Mouse (Mus musculus): ENCODE data around the gene Ttc28. TPM values are rescaled to one million over a fixed set of nuclear protein-coding genes. Genes with fewer than 3 reads are reported as not detected.
A peak's percentile ranks its signal among the peaks of the same experiment; 100 is the strongest.
"Not testable (repeated sequence)": the region's sequence is repeated elsewhere in the genome, so short reads cannot be mapped to it uniquely, and the experiment has no call there.

The Ttc28 gene
- total RNA-seq, 2 experiments from 2014 or later, result 26.7 to 29.3 TPM

DNA sequence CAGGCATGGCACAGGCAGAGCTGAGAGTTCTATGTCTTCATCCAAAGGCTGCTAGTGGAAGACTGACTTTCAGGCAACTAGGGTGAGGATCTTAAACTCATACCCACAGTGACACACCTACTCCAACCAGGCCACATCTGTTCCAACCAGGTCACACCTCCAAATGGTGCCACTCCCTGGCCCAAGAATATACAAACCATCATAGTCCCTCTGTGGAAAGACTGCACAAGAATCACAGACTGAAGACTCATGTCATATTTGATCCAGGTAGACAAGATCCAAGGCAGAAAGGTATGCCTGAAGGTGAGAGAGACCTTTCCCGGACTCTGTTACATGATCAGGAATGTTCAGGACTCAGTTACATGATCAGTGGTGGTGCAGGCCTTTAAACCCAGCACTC, 1.1 kb upstream of the Ttc28 start:
- intact Hi-C loops (cut with DNase I); DNase-seq: not testable (repeated sequence)

DNA sequence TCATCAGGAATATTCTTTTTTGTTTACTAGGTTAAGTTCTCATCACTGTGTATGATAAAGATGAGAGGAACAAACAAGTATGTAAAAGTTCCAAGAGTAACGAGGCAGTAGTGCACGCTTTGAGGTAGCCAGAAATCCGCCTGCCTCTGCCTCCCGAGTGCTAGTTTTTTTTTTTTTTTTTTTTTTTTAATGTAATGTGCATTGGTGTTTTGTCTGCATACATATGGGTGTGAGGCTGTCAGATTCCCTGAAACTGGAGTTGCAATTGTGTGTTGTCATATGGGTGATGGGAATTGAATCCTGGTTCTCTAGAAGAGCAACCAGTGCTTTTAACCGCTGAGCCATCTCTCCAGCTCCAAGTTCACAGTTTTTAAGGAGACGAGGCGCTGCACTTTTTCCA, 561 bp upstream of the Ttc28 start:
- intact Hi-C loops (cut with DNase I), result loop anchor here (1.0 kb wide), 1 partner anchor 22 kb away; no protein-coding TSS in a partner anchor
- no peak for DNase-seq

DNA sequence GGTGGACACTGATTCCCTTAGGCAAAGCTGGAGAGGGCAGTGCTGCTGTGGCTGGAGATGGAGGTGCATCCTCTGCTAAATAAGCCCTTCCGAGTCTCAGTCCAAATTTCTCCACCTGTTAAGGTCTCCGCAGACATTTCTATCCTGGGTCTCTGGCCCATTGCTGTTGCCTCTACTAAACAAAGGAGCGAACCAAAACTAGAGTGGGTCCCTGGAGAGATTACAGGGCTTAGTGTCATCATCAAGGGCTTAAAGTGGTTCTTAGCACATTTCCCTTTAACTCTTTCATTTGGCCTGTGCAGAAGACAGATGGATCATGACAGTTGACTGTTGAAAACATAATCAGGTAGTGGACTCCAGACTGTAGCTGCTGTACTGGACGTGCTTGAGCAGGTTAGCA, 9.0 kb downstream of the Ttc28 start:
- intact Hi-C loops (cut with DNase I), result no loop called here
- no peak for DNase-seq

DNA sequence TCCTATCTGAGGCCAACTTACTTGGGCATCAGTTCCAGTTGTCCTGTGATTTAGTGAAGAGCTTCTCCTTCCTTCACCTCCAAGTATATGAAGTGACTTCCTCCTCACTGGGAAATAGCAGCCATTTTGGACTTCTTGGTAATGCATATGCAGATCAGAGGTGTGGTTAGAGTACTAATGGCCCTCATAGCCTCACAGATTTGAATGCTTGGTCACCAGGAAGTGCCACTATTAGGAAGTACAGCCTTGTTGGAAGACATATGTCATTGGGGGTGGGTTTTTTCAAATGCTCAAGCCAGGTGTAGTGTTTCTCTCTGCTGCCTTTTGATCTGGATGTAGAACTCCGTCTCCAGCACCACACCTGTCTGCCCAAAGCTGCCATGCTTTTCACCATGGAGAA, 10.3 kb downstream of the Ttc28 start:
- no peak for DNase-seq
- intact Hi-C loops (cut with DNase I), result no loop called here

DNA sequence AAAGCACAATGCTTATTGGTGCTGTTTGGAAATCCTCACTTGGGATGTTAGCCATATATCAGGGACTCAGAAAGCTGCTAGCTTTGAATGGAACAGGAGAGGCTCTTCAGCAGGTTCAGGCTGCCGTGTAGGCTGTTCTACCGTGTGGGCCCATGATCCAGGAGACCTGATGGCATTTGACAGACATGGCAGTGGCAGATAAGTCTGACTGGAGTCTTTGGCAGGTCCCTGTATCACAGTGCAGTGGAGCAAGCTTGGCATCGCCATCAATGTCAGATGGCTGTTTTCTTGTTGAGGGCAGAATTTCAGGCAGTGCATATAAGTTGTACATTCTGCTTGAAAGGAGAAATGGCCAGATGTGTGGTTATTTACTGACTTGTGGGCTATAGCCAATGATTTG, 11.0 kb downstream of the Ttc28 start:
- DNase-seq, result no peak
- intact Hi-C loops (cut with DNase I), result no loop called here

DNA sequence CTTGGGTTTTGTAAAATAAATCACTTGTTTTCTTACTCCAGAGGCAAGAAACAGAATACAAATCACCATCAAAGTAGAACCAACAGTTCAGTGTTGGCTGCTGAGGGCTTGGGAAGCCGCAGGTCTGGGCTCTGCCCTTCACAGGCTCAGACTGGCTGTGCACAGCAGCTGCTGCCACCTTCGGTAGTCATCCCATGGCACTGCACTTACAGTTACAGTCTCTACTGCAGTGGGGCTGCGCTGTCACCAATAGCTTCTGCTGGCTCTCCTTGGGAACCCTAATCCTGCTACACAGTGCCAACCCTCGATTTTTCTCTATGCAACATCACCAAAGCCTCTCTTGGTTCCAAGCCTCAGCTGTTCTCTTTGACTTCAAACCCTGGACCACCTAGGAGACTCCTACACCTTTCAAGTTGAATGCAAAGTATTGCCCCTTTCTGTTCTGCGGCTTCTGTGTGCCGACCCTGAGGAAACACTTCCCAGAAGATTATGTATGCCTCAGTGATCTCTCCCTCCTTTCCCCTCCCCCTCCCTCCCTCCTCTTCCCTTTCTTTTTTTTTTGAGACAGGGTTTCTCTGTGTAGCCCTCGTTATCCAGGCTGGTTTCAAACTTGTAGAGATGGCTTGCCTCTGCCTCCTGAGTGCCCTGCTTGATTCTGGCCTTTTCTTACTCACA, 17.6 kb downstream of the Ttc28 start:
- intact Hi-C loops (cut with DNase I), result no loop called here

DNA sequence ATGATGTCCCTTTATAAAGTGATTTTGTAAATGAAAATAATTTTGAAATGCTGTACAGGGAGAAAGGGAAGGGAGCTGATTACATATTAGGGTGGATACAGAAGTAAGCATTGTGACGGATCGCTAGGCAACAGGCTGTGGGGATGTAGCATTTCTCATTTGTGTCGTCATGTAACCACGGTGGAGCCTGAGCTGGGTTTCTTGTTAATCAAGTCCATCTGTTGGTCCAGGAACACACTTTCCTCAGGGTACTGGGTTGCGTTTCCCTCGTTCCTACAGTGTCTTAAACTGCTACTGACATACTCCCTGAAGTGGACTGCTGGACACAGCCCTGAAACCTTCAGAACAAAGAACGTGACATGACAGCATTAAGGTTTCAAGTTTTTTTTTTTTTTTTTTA, 18.6 kb downstream of the Ttc28 start:
- intact Hi-C loops (cut with DNase I), result no loop called here

More for the DNA sequence above, 17.6 kb downstream of the Ttc28 start:
- DNase-seq, result no peak

DNA sequence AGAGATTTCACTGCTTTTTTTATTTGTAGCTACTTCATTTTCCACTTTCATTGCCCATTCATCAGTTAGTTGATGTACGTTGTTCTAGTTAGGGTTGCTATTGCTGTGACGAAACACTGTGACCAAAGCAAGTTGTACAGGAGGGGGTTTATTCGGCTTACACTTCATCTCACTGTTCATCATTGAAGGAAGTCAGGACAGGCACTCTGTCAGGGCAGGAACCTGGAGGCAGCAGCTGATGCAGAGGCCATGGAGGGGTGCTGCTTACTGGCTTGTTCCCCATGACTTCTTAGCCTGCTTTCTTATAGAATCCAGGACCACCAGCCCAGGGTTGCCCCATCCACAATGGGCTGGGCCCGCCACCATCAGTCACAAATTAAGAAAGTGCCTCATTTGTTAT, 19.2 kb downstream of the Ttc28 start:
- DNase-seq, result no peak
- intact Hi-C loops (cut with DNase I), result no loop called here

More for the DNA sequence above, 18.6 kb downstream of the Ttc28 start:
- no peak for DNase-seq

DNA sequence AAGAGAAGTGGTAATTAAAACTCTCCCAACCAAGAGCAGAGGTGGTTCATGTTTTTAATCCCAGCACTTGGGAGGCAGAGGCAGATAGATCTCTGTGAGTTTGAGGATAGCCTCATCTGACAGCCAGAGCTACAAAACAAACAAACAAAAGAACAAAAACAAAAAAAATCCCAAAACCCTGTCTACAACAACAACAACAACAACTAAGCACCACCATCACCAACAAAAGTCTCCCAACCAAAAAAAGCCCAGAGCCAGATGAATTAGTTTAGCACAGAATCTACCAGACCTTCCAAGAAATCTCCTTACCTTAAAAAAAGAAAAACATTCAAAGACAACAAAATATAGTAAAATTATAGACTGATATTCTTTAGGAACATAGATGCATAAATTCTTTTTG, 20.7 kb downstream of the Ttc28 start:
- intact Hi-C loops (cut with DNase I), result no loop called here
- no peak for DNase-seq

DNA sequence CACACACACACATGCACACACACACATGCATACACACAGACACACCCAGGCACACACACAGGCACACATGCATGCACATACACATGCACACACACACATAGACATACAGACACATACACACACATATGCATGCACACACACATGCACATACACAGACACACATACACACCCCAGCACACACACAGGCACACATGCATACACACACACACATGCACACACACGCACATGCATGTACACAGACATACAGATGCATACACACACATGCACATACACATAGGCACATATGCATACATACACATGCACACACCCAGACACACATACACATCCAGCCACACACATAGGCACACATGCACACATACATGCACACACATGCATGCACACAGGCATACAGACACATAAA, 27.1 kb downstream of the Ttc28 start:
- no peak for DNase-seq
- intact Hi-C loops (cut with DNase I), result no loop called here

DNA sequence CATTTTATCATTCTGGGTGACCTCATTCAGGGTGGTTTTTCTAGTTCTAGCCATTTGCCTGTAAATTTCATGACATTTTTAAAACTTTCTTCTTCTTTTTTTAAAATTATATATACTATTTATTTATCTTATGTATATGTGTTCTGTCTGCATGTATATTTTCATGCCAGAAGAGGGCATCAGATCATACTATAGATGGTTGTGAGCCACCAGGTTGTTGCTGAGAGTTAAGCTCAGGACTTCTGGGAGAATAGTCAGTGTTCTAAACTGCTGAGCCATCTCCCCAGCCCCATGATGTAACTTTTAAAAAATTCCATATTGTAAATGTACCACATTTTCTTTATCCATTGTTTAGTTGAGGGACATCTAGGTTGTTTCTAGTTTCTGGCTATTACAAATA, 29.3 kb downstream of the Ttc28 start:
- intact Hi-C loops (cut with DNase I), result no loop called here
- DNase-seq, result no peak

DNA sequence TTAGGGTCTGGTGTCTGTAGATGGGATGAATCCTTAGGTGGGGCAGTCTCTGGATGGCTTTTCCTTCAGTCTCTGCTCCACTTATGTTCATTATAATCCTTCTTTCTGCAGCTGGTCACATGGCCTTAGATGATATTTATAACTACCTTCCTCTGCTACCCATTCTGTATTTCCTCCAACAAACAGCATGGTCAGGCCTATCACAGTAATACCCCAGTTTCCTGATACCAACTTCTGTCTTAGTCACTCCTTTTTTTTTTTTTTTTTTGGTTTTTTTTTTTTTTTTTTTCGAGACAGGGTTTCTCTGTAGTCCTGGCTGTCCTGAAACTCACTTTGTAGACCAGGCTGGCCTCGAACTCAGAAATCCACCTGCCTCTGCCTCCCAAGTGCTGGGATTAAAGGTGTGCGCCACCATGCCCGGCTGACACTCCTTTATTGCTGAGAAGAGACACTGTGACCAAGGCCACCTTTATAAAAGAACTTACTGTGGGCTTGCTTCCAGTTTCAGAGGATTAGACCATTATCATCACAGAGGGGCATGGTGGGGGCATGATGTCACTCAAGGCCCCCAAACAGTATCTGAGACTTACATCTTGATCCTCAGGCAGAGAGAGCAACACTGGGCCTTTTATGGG, 30.5 kb downstream of the Ttc28 start:
- no peak for DNase-seq
- intact Hi-C loops (cut with DNase I), result no loop called here

DNA sequence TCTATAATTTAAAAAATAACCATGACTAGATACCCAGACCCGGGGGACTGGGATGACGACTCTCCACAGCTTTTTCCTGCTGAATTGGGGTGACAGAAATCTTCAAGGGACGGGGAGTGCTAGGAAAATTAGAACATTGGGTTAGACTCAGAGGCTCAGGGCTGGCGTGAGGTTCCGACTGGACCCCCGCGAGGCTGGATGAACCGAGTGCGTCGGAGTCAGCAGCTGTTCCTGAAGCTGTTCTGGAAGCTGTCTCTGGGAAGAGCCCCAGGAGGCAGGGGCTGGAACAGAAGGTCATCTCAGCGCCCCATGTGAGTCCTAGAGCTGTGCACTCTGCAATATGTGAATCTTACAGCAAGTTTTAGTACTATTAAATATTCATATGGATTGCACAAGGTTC, 35.3 kb downstream of the Ttc28 start:
- DNase-seq, result peak in 1 of 2 experiments; percentile 10
- intact Hi-C loops (cut with DNase I), result no loop called here

DNA sequence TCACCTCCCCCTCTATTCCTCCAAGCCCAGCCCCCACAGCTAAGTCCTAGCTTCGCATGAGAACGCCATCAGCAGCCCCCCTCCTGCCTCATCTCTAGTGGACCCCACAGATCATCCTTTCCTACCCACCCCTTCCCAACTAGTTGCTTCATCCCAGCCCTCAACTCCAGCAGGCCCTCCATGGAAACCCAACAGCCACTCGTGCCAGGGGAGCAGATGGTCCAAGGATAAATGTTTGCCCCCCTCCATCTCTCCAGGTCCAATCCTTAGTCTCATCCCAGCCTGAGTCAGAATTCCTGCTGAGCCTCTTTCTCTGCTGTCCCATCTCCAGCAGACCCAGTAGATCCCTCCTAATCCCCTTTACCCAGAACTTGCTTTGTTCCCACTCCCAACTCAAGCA, 36.6 kb downstream of the Ttc28 start:
- DNase-seq, result no peak
- intact Hi-C loops (cut with DNase I), result no loop called here

DNA sequence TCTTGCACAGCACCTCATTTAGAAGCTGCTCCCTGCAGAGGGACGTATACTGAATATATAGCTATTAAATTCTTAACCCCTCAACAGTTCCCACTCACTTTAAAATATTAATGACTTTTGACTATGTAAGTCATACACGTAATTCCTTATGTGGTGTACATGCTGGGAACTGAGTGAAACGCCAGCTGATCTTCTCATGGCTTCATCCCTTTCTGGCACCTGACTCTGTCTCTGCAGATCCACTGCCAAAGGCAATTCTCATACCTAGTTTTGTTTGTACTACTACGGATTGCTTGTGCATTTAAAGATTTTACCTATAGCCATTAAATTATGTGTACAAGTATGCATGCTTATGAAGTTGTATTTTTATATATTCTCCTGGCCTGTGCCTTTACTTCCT, 39.9 kb downstream of the Ttc28 start:
- intact Hi-C loops (cut with DNase I), result no loop called here

DNA sequence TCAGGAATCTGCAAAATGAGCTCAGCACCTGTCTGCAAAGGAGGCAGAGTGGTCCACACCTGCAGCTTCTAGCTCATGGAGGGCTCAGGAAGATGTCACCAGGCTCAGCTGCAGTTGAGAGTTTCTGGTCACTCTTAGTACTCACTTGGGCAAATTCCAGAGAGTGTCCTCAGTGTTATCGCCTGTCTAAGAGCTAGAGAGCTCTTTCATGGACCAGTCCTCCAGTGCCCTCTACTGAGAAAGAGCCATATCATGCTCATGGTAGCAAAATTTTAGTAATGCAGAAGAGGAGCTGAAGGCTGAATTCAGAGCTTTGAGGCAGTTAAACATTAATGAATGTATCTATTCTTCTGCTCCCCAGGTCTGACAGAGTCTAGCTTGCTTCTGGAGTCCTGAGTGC, 43.7 kb downstream of the Ttc28 start:
- peak; percentile 54 to 59 for DNase-seq
- intact Hi-C loops (cut with DNase I), result loop anchor here (1.0 to 5.0 kb wide), 4 partner anchors 49 to 333 kb away; no protein-coding TSS in a partner anchor

More for the DNA sequence above, 39.9 kb downstream of the Ttc28 start:
- DNase-seq, result no peak

DNA sequence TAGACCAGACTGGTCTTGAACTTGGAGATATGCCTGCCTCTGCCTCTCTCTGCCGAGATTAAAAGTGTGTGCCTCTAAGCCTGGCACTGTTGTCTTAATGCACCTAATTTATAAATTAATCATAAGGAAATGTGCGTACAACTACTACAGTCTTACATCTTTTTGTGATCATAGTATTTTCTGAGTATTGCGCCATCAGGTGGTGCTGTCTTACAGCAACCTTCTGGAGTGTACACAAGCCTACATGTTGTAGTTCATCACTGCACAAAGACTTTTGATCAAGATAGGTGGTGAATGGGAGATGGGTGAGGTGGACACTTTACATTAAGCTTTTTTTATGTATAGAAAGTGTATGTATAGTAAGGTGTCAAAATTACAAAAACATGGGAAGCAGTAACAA, 45.0 kb downstream of the Ttc28 start:
- intact Hi-C loops (cut with DNase I), result loop anchor here (5.0 kb wide), 1 partner anchor 48 kb away; no protein-coding TSS in a partner anchor
- DNase-seq, result no peak

DNA sequence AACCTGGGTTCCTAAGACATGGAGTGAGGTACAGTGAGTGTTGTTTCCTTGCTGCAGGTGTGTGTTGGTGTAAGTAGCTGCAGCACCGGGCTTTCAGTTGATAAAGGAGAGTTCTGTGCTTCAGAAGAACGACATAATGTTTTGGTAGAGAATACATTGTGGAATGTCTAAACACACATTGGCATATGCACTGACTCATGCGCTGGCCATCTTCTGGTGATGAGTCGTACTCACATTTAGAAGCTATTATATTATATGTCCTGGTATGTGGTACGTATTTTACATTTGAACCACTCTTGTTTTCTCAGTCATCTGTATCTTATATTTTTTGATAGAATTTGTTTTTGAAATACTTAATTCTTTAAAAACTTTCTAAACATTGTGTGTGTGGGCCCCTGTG, 46.2 kb downstream of the Ttc28 start:
- DNase-seq, result no peak
- intact Hi-C loops (cut with DNase I), result no loop called here

DNA sequence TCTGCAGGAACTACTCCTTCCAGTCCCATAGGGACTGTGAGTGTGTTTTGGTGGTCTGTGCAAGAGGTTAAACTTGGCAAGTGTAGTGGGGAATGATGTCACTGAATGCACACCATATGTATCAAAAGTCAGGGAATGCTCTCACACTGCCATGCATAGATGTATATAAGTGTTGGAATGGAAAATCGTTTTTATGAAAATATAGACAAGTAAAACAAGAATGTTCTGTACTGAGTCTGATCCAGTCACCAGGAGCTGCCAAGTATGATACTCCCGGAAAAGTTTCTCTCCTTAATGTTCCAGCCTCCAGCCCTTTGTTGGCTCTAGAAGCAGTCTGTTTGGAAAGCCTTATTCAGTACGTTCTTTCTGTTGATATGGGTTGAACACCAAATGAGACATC, 48.7 kb downstream of the Ttc28 start:
- DNase-seq, result peak; percentile 41 to 43
- intact Hi-C loops (cut with DNase I), result no loop called here

DNA sequence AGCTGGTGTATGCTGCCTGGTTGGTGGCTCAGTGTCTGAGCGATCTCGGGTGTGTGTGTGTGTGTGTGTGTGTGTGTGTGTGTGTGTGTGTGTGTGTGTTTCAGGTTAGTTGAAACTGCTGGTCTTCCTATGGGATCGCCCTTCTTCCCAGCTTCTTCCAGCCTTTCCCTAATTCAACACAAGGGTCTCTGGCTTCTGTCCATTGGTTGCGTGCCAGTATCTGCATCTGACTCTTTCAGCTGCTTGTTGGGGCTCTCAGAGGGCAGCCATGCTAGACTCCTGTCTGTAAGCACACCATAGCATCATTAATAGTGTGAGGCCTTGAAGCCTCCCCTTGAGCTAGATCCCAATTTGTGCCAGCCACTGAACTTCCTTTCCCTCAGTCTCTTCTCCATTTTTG, 49.7 kb downstream of the Ttc28 start:
- DNase-seq, result no peak
- intact Hi-C loops (cut with DNase I), result no loop called here

DNA sequence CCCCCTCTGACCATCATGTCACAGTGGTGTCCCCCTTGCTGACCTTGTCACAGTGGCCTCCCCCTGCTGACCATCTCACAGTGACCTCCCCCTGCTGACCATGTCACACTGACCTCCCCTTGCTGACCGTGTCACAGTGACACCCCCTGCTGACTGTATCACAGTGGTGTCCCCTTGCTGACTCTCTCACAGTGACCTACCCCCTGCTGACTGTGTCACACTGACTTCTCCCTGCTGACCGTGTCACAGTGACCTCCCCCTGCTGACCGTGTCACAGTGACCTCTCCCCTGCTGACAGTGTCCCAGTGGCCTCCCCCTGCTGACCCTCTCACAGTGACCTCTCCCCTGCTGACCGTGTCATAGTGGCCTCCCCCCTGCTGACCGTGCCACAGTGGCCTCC, 57.0 kb downstream of the Ttc28 start:
- intact Hi-C loops (cut with DNase I), result no loop called here

DNA sequence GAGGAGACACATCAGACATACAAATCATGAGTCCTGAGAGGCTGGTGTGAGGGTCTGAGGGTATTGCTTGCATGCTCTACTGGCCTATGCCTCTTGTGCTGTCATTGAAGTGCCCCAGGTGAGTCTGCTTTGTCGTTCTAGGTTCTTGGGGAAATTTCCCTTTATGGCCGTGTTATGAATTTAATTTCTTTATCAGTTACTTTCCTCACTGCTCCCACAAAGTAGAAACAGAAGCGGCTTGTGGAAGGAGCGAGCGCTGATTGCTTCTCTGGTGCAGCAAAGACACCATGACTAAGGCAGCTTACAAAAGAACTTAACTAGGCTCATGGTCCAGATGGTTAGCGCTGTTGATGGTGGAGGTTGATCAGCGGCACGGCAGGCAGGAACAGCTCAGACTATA, 64.7 kb downstream of the Ttc28 start:
- intact Hi-C loops (cut with DNase I), result no loop called here
- DNase-seq, result no peak

More for the DNA sequence above, 57.0 kb downstream of the Ttc28 start:
- no peak for DNase-seq

Data from heart, postnatal 10 days (tissue).